Mouse (Mus musculus) kidney, adult 2 months (tissue): Measurements from ENCODE around the gene Peli2.

Source experiments
- CTCF ChIP-seq: fragments of 200-500 bp; conservative IDR thresholded peaks from 2 replicates; pipeline ENCODE4 v1.5.1; 2011; ENCODE audit warnings: low read depth, mild to moderate bottlenecking, control low read depth, low read length, moderate library complexity, mixed read lengths; ENCODE audit not compliant: insufficient read depth, insufficient read length
- POLR2A ChIP-seq: fragments of 200-500 bp; IDR thresholded peaks from one replicate; pipeline ENCODE4 v1.6.1; 2011; ENCODE audit warnings: low read depth, low read length, control low read depth

DNA sequence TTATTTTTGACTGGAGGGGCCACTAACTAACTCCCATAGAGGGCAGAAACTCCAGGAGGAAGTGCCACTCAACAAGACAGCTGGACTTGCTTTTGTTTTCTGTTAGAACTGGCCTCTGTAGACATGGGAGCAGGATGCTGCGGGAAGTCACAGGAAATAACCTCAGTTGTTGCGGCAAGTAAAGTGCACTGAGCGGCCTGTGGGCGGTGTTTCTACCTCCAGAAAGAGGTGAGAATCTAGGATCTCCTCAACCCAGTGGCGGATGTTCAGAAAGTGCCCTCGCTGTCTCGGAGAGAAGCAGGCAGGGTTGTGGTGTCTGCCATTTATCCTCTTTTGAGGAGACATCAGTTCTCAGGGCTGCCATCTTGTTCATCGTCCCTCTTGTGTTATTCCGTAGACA lies 183.2 kb downstream of the Peli2 start:
- TF ChIP-seq CTCF (no peak), POLR2A (no peak)
